Mouse (Mus musculus): ENCODE measurements around the gene Efemp1.

Efemp1 gene

DNA sequence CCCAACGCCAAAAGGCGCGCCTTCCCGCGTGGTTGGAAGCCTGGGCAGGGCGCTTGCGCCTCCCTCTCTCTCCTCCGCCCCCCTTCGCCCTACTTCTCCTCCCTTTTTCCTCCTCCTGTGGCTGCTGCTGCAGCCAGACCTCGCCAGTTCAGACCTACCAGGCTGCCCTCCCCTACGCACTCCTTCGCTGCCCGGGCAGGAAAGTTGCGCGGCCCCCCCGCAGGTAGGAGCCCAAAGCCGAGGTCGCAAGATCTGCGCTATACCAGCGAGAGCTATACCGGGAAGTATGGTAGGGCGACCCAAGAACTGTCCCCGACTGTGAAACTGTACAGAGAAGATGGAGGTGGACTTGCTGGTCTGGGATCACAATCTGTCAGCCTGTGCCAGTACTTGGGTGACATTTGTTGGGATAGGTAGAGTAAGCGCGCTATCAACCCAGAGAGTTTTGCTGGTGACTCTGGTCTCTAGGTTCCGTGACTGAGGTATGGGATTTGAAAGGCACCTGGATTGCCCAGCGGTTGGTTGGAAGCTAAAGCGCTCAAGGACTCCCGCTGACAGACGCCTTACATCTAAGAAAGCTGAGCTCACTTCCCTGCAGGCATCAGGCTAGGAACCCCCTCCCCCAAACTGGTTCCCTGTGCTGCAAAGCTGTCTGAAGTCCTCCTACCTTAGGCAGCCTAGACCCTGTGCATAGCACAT is at the start of gene Efemp1:
Efemp1 (plus strand) TSS at position 103 of the 699 bp plus-strand sequence.
- no peak for DNase-seq (ENCODE audit: low read depth in 1 of 2, low spot score in 2 of 2)

DNA sequence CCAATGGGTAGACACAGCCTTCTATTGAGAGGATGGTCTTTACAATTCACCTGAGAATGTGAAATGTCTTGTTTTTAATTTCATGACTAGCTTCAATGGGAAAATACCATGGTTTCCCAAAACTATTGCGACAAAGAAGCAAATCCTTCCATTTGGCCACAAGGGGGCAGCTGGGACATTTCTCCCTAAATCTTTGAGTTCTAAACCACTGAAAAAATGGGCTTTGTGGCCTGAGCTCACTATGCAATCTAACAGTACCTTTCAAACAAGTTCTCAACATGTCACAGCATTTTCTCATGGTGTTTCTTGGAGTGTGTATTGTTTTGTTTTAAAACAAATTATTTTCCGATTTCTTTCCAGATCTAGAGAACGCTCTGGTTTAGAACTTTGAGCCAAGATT is 44.3 kb upstream of the Efemp1 start:
- DNase-seq (ENCODE audit: low read depth in 1 of 2, low spot score in 2 of 2): no peak

DNA sequence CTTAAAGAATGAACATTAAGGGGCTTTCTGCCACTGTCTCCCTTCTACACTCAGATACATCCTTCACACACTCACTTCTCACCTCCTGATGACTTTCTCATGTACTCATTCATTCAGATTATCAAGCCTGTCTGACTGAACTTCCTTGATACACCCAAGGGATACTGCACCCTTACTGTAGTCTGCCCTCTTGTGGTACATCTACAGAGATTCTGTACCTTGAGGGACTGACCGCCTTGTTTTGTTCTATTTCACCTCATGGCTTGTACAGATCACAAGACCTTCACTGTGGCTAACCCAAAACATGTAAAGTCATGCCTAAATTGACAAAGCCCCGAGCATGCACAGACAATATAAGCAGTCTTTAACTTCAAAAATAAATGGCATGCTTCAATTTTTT is 41.1 kb upstream of the Efemp1 start:
- DNase-seq (ENCODE audit: low read depth in 1 of 2, low spot score in 2 of 2): no peak

DNA sequence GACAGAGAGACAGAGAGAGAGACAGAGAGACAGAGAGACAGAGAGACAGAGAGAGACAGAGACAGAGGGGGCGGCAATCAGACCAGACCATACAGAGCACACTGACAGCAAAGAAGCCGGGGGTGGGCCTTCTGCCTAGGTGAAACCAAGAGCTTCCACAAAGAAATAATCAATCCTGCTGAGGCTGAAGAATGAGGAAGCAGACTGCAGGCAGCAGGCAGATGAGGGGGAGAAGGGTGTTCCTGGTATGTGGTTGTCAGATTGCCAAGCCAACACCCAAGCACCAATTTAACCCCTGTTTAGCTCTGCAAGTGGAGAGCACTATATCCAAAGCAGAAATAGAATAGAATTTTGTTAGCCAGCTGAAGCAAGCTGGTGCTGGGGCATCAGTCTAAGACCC is 40.4 kb upstream of the Efemp1 start:
- DNase-seq (ENCODE audit: low read depth in 1 of 2, low spot score in 2 of 2): no peak

DNA sequence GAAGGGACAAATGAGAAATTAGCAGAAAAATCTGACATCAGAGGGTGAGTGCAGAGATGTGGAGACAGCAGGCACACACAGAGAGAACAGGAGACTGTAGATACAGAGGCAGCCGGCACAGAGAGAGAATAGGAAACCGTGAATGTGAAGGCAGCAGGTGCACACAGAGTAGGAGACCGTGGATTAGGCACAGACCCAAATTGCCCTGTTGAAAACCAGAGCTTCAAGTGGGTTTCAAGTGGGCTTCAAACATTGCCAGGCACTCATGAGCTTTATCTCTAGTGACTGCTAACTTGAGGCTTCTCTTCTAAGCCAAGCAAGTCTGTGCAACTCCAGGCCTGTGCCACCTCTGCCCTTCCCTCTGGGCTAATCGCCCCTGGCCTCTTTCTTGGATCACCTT is 35.6 kb upstream of the Efemp1 start:
- DNase-seq (ENCODE audit: low read depth in 1 of 2, low spot score in 2 of 2): no peak

DNA sequence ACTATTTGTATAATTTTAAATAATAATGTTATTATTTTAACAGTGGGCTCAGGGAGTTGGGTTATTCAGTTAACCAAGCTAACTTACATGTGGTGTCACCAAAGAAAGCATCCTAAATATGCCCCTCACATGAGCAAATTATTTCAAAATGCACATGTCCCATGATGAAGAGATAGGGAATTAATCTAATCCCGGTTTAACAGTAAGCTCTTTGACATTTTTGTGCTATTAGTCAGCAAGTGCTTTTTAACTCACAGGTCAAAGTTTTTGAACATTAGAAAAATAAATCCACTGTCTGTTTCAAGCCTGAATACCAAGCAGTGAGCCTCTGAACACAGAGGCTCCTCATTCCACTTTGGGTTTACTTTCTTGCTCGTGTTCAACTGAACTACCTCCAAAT is 26.1 kb upstream of the Efemp1 start:
- no peak for DNase-seq (ENCODE audit: low read depth in 1 of 2, low spot score in 2 of 2)

DNA sequence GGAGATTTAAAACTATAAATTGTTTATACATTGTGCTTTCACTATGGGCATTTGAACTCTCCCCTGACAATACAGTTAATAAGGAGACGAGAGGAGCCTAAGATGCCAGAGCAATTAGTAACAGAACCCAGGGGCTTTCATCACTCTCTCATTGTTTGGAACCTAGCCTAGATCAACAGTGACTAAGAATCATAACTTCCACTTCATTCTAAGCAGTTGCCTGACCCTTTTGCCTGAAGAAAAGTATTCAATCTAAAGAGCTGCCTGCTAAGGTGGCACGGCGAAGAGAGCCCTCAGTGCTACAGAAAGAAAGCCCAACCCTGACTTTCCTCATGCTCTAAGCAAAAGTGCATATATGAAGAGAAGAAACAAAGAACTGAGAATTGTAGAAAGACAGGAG is 19.2 kb upstream of the Efemp1 start:
- no peak for DNase-seq (ENCODE audit: low read depth in 1 of 2, low spot score in 2 of 2)

DNA sequence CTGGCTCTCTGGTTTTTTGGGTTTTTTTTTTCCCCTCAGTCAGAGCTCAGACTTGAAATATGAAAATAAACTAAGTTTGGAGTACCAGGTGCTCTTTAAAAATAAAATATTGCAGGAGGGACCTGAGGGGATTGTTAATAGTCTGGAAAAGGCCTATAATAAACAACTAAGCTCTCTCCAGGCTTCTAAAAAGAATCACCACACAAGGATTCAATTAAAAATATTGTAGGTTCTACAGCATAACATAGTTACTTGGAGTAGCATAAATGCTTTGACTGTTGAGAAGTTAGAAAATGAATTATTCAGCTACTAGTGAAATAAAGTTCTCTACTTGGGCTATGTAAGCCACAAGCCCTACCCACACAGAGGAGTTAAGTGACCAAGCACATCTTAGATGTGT is 17.9 kb upstream of the Efemp1 start:
- no peak for DNase-seq (ENCODE audit: low read depth in 1 of 2, low spot score in 2 of 2)

DNA sequence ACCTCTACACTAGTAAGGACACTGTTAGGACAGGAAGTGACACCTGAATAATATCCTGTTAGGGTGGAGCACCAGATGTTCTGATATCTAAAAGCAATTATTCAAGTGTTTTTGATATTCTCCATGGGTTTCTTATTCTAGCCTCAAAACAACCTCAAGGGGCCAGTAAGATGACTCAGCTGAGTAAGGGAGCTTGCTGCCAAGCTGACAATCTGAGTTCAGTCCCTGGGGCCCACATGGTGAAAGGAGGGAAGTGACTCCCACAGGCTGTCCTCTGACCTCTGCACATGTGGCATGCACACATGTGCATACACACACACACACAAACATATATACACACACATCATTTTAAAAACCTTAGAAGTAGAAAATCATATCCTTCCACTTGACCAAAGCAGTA is 3.2 kb upstream of the Efemp1 start:
- DNase-seq (ENCODE audit: low read depth in 1 of 2, low spot score in 2 of 2): no peak

DNA sequence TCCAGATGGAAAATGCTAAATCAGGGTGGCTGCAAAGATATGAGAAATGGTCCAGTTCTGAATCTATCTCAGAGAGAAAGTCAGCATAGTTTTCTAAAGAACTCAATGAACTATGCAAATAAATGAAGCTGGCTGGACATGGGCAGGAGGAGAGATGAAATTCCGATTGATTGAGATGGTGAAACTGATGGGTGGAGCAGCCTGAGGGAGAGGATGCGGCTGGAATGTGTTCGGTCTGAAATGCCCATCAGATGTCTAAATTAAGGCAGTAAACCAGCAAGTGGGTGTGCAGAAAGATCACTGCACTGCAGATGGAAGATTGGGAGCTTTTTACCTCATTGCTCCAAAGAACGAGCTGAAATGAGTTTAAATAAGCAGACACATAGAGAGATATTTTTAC is 1.4 kb upstream of the Efemp1 start:
- DNase-seq (ENCODE audit: low read depth in 1 of 2, low spot score in 2 of 2): no peak

DNA sequence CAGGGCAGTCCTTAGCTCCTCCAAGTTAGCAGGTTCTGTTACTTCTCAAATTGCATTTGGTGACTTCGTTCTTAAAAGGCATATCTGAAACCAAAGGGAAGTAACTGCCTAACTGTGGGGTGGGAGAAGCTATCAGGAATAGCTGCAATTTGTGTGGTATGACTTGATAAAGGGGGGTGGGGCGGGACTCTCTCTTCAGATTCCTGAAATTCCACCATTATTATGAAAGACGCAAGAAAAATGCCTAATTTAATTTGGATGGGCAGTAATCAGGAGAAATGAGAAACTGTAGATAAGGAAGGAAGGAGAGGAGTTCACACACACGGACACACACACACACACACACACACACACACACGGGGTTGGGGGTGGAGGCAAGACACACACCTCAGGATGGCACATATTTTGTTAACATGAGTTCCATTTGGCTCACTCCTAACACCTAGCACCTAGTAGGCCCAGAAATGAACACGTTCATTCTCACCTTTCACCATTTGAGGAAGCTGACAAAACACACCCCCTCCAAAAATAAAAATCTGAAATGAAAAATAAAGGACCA is 564 bp upstream of the Efemp1 start:
- no peak for DNase-seq (ENCODE audit: low read depth in 1 of 2, low spot score in 2 of 2)

DNA sequence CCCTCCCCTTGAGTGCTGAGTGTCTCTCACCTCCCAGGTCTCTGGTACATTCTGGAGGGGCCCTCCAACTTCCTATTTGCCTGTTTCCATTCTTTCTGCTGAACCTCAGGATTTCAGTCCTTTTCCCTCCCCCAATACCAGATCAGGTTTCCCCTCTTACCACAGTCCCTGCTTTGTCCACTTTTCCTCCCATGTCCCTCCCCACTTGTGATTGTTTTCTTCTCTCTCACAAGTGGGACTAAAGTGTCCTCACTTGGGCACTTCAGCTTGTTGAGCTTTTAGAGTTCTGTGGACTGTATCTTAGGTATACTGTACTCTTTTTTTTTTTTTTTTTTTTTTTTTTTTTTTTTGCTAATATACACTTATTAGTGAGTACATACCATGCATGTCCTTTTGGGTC is 6.1 kb downstream of the Efemp1 start:
- no peak for DNase-seq (ENCODE audit: low read depth in 1 of 2, low spot score in 2 of 2)

DNA sequence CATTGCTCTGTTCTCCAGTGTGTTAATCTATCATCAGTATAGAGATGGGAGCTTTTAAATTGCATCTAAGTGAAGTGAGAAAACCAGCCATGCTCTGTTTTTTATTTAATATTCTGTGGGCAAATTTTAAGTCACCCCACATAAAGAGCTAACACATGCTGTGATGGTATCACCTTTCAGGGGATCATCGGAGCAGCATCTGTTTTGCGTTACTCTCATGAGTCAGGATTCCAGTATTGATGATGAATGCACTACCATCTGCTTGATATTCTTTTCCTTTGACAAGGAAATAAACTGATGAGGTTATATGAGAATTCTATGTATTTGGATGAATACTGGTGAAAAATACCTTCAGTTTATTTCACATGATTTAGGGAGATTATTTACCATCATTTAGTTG is 16.1 kb downstream of the Efemp1 start:
- DNase-seq (ENCODE audit: low read depth in 1 of 2, low spot score in 2 of 2): no peak

DNA sequence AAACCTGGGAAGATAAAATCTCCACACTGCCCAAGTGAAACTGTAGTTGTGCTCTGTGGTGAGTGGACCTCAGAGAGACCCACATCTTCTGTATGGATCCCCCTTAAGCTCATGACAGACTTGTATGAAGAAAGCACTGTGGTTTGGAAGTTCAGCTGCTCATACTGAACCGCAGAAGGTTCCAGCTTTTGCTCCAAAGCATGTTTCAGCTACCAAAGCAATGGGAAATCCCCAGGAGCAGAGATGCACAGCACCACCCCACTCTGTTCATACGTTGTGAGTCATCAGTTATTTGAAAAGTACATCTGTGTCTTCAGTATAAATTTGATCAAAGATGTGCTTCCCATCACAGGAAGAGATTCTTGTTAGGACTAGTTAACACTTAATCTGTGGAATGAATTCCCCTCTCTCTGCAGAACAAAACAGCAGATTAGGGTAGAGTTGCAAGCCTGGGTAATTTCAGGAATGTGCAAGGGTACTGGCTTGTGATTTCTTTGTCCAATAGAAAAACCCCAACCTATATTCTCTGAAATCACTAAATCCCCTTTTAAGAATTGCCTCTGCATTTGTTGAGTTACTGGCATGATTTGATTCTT is 28.5 kb downstream of the Efemp1 start:
- no peak for DNase-seq (ENCODE audit: low read depth in 1 of 2, low spot score in 2 of 2)

DNA sequence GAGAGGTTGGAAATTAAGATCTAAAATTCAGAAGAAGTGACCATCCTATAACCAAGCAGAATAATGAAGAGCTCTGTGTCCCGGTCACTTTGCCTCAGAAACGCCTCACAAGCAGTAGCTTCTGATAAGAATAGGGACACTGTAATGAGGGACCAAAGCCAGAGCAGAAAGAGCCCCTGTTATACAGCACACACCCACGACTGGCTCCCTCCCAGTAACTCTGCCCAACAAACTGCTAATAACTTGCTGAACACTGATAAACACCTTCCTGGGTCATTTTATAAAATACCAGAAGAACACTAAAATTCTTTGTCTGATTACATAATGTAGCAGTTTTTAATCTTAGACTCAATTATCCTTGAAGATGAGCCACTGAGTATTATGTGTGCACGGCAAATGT is 30.1 kb downstream of the Efemp1 start:
- DNase-seq (ENCODE audit: low read depth in 1 of 2, low spot score in 2 of 2): no peak

DNA sequence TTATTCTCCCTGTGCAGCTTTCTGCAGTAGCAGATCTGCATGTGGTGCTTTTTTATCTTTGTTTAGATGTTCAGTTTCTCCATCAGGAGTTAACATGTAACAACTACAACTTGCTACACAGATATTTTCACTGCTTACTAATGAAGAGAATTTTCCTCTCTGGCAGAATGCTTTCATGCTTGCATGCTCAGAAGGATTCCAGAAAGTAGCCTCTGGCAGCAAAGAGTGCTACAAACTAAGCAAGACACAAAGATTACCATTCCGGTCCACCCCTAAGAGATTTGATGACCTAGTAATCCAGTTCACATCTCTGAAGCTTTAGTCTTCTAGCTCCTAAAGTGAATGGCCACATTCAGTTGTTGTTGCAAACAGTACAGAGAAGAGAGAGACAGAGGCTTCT is 36.5 kb downstream of the Efemp1 start:
- no peak for DNase-seq (ENCODE audit: low read depth in 1 of 2, low spot score in 2 of 2)

DNA sequence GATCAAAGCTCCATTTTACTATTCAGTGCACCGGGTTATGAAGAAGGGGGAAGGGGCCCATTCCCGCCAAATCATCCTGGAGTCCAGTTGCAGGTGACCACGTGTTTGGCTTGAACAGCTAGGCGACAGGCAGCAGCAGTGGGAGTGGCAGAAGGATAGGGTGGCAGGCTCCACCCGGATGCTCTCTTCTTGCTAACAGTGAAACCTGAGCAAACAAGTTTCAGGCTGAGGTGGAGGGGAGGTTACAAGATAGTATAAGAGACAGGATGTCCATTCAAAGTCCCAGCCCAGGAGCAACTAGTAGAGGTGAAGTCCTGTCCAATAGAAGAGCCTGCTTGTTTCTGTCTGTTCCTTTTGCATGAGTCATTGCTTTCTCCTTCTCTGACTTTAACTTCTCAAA is 38.5 kb downstream of the Efemp1 start:
- no peak for DNase-seq (ENCODE audit: low read depth in 1 of 2, low spot score in 2 of 2)

DNA sequence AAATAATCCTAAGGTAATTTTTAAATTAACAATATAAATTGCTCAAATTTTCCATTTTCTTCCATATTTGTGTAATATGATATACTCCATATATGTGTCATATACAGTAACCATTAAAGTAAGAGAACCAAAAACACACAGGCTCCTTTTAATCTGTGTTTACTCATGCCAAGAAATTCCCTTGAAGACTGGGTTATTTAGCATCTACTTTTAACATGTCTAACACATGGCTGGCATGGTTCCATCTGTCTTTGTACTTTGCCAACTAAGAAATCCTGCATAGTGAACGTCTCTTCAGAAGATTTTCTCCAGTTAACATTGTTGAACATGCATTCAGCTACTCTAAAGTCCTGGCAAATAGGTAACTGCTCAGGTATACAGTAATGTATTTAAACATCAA is 46.4 kb downstream of the Efemp1 start:
- no peak for DNase-seq (ENCODE audit: low read depth in 1 of 2, low spot score in 2 of 2)

DNA sequence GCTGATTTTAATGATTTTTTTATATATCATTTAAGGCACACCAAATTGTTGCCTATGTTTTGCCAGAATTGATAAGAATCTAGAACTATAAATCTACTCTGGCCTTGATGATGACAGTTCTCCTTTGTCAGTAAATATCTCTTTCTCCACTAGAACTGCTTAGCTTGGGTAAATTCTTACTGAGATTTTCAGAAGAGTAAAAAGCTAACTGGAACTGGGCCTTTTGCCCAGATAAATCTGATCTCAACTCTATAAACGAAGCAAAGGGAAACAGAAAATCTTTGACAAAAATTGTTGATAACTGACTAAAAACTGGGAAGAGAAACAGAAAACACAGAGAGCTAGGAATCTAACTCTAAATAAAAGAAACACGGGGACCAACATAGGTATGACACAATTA is 51.6 kb downstream of the Efemp1 start:
- no peak for DNase-seq (ENCODE audit: low read depth in 1 of 2, low spot score in 2 of 2)

DNA sequence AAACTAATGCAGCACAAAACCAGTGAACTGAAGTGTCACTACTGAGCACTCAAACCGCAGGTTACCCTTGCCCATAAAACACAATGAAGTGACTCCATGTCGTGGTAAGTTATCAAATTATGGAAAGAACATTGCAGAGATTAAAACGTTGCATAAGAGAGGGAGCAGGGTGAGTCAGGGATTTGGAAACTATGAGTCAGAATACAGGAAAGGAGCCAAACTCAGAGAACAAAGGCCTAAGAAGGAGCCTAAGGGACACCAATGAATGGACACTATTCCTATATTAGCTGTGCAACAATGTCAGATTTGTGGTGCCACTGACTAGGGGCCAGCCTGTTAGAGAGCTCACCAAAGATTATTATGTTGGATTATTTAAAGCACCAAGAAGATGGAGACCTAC is 53.3 kb downstream of the Efemp1 start:
- no peak for DNase-seq (ENCODE audit: low read depth in 1 of 2, low spot score in 2 of 2)

DNA sequence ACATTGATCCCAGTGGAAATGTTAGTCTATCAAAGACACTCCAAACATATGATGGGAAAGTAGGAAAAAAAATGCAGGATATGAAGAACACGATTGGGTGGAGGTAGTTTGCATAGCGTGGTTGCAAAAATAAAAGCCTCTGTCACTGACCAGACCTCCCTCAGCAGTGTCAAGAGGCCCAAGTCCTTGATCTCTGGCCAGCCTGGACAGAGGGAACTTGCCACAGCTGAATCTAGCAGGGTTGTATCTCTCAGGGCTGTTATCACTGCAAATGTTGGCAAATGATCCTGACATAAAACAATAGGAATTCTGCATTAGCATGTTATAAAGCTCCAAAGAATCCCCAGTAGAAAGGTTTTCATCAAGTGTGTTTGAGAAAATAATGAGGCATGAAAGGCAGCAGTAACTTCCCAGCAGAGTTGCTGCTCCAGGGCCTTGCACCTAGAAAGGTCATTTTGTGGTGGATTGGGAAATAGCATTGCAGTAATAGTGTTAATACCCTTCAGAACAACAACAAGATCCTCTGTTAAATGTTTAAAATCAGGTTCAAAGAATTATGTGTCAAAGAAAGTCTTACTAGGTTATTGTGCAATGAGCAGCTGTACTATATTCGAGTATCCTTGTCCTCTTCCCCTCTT is 56.0 kb downstream of the Efemp1 start:
- DNase-seq (ENCODE audit: low read depth in 1 of 2, low spot score in 2 of 2): no peak

DNA sequence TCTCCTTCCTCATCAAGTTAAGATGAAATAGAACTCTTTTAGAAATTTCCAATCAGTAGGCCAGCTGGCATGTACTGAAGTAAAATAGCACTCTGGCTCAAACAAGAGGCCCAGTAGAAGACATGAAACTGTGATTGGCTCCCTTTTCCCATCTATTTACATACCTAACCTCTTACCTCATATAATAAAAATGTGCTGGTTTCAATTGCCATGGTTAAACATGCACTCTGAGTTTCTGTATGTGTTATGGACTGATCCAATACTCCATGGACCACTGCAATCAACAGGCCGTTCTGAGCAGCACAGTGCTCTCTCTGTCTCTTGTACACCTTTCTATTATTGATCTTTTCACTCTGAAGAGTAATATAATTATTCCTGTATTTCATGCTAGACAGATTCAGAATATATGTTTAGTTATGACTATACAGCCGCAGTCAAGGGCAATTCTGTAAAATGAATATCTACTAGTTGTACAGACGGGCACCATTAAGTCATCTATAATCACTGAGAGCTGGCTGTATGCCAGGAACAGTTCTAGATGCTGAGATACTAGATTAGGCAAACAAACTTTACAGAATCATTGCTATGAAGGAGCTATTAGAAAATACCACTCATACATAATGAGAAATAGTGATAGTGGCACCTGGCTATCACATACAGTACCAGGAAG is 59.6 kb downstream of the Efemp1 start:
- DNase-seq (ENCODE audit: low read depth in 1 of 2, low spot score in 2 of 2): no peak
